Mouse (Mus musculus): ENCODE results near the gene Plac9a.

DNA sequence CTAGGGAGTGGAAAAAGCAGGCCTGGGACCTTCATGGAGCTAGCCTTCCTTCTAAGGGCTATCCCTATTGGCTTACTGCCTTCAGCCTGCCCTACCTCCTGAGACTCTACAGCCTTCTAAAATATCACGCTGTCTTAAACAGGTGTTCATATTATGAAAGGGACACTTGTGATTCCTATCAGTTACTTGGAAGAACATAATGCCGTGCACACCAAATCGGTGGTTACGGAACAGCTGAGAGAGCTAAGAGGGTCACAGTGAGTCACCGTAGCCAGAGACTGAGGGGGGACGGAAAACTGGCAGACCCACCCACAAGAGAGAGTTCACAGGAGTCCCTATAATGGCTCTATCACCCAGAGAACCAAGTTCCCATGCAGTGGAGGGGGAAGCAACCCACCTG lies 36.5 kb downstream of the Plac9a start:
- TF ChIP-seq CTCF (IDR thresholded peaks at IDR 0.05; ENCODE audit: extremely low read depth, insufficient read depth, insufficient read length, insufficient replicate concordance) (no peak), POLR2A (IDR thresholded peaks at IDR 0.05; ENCODE audit: low read depth, low read length) (no peak)

Data from spleen, adult 2 months (tissue).